Mouse (Mus musculus) limb, embryonic 14.5 days (tissue): ENCODE data around the gene Shc4. TPM values are rescaled to one million over a fixed set of nuclear protein-coding genes. Genes with fewer than 3 reads are reported as not detected.

ENCODE experiments used
- ATAC-seq: fragments of 200-750 bp; cut with Nextera tagmentation; 2 replicates; pipeline ENCODE4 v1.8.0; 2017; ENCODE audit warnings: low read depth, moderate number of reproducible peaks, moderate TSS enrichment; ENCODE audit not compliant: low FRiP score
- DNase-seq: peaks from one replicate; pipeline ENCODE4 v3.0.0-alpha.2; 2015; ENCODE audit warnings: low spot score
- H3K27ac ChIP-seq: fragments of 300-500 bp; sonication (generic); replicated peaks from 2 replicates; pipeline ENCODE4 v1.5.1; 2014; ENCODE audit warnings: low read depth, mild to moderate bottlenecking, low read length, moderate library complexity, mixed read lengths
- H3K27me3 ChIP-seq: fragments of 300-500 bp; sonication (generic); 2 replicates; pipeline ENCODE4 v1.6.1; 2014; ENCODE audit warnings: low read length, mixed read lengths; ENCODE audit not compliant: control insufficient read depth, insufficient read depth
- H3K36me3 ChIP-seq: fragments of 300-500 bp; sonication (generic); 2 replicates; pipeline ENCODE4 v1.6.1; 2014; ENCODE audit warnings: mild to moderate bottlenecking, low read length, moderate library complexity, mixed read lengths; ENCODE audit not compliant: control insufficient read depth, insufficient read depth
- H3K4me1 ChIP-seq: fragments of 300-500 bp; sonication (generic); 2 replicates; pipeline ENCODE4 v1.6.1; 2014; ENCODE audit warnings: antibody characterized with exemption, low read length, mixed read lengths; ENCODE audit not compliant: control insufficient read depth, insufficient read depth
- H3K4me2 ChIP-seq: fragments of 300-500 bp; sonication (generic); replicated peaks from 2 replicates; pipeline ENCODE4 v1.6.1; 2014; ENCODE audit warnings: low read depth, mild to moderate bottlenecking, low read length, moderate library complexity; ENCODE audit not compliant: severe bottlenecking
- H3K4me3 ChIP-seq: fragments of 300-500 bp; sonication (generic); replicated peaks from 2 replicates; pipeline ENCODE4 v1.5.1; 2014; ENCODE audit warnings: low read length
- H3K9ac ChIP-seq: fragments of 300-500 bp; sonication (generic); 2 replicates; pipeline ENCODE4 v1.6.1; 2014; ENCODE audit warnings: mild to moderate bottlenecking, low read depth, low read length, moderate library complexity; ENCODE audit not compliant: severe bottlenecking
- H3K9me3 ChIP-seq: fragments of 300-500 bp; sonication (generic); 2 replicates; pipeline ENCODE4 v1.6.1; 2016; ENCODE audit warnings: low read length; ENCODE audit not compliant: control insufficient read depth
- POLR2A ChIP-seq: fragments of 200-500 bp; IDR thresholded peaks from 2 replicates; pipeline ENCODE4 v1.8.0; 2012; ENCODE audit warnings: inconsistent platforms, mild to moderate bottlenecking, moderate library complexity, borderline replicate concordance; ENCODE audit not compliant: insufficient read depth, insufficient read length; ENCODE audit errors: extremely low read depth
- WGBS: fragments of 180-500 bp; shearing (Covaris S2); extraction: QIAGEN DNeasy Blood & Tissue Kit; methylation state at CpG from one replicate; pipeline ENCODE4 v1.1.7; 2014; 5-methylcytosine and 5-hydroxymethylcytosine counted together
- polyA plus RNA-seq, 2 experiments: library from polyadenylated mRNA; depleted of rRNA in 1 of 2; stranded (reverse) in 1 of 2; unstranded in 1 of 2; fragments of >200 nt; fragmentation: Nextera tagmentation in 1 of 2; extraction: Ambion mirVana in 1 of 2; gene quantifications; 2 replicates each; pipeline versions ENCODE4 v1.2.1 to v1.2.3; 2012 to 2014

Gene Shc4
- polyA plus RNA-seq (2012; rRNA removed): 1.2 and 1.3 TPM in 2 replicates
- 0.74 and 1.1 TPM in 2 replicates for polyA plus RNA-seq (2014; fragmentation: Nextera tagmentation; extraction: Ambion mirVana)

DNA sequence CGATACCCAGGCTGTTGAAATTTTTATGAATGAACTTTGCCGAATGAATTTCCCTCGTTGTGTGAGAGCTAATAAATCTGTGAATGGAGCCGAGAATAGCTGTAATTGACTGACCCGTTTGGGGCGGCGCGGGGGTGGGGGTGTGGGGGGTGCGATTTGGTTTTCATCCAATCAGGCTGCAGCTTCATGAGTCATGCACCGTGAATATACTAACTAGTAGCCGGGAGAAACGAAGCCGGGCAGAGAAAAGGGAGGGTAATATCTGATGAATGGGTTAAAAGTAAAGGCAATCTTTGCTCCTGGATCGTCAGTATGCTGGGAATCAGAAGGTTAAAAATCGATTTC, at the start of gene Shc4:
Gene Shc4 (minus strand): TSS at position 63 of the 345 bp plus-strand sequence.
- 0% methylated on average over 15 of the region's 15 CpGs for WGBS
- H3K4me2 ChIP-seq: peak within 1 kb of the TSS; percentile 100
- no peaks in the 10 kb centered on the region for H3K9me3 ChIP-seq
- no peak for TF ChIP-seq POLR2A
- H3K27ac ChIP-seq: 0 out of 2 replicates have a peak within 1 kb of the TSS, but pooled peaks have one; percentile 33
- H3K36me3 ChIP-seq: no peaks in the 10 kb centered on the region
- DNase-seq: peak; percentile 63
- H3K4me1 ChIP-seq: peaks cover 8% of the 10 kb centered on the region
- H3K4me3 ChIP-seq: peak within 1 kb of the TSS; percentile 47
- H3K9ac ChIP-seq: peak within 1 kb of the TSS; percentile 54
- peaks cover 24% of the 10 kb centered on the region for H3K27me3 ChIP-seq
- ATAC-seq: peak; percentile 88

DNA sequence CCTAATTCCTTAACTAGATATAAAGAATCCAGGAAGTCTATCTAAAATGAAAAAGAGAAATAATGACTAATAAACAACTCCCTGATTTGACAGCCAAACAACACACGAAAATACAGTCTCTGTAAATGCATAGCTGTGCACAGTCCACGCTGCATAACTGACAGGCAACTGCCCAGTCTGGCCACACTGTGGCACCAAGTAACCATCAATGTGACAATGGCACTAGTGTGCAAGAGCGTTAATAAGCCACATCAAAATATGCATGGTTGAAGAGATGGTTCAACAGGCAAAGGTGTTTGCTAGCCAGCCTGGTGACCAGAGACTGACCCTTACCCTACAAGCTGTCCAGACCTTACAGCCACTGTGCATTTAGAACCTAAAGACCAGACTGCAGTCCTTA, 41.1 kb upstream of the Shc4 start:
- WGBS: 92% methylated on average over 3 of the region's 3 CpGs
- no peak for ATAC-seq
- no peak overlapping the region for H3K4me3 ChIP-seq
- no peak overlapping the region for H3K27ac ChIP-seq
- H3K9me3 ChIP-seq: no peaks in the 10 kb centered on the region
- TF ChIP-seq POLR2A: no peak
- no peak overlapping the region for H3K4me2 ChIP-seq
- H3K4me1 ChIP-seq: no peaks in the 10 kb centered on the region
- peaks cover 76% of the 10 kb centered on the region for H3K36me3 ChIP-seq
- H3K27me3 ChIP-seq: no peaks in the 10 kb centered on the region
- no peak for DNase-seq
- H3K9ac ChIP-seq: no peak overlapping the region

DNA sequence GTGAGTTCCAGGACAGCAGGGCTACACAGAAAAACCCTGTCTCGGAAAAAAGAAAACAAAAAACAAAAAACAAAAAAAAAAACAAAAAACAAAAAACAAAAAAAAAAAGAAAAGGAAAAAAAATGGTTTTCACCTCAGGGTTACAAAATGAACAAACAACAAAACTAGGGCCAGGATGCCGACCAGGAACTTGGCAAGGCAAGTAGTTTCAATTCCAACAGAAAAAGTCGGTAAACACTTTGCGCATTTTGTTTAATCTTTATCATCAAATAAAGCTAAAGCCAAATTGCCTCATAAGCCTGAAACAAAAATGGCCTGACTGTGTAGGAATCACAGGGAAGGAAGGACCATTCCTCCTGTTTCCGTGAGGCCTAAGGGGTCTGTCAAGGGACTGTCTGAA, 40.6 kb upstream of the Shc4 start:
- Histone ChIP-seq H3K27ac (no peak overlapping the region), H3K4me1 (no peaks in the 10 kb centered on the region), H3K4me3 (no peak overlapping the region), H3K9ac (no peak overlapping the region), H3K27me3 (no peaks in the 10 kb centered on the region), H3K4me2 (no peak overlapping the region), H3K36me3 (peaks cover 80% of the 10 kb centered on the region), H3K9me3 (no peaks in the 10 kb centered on the region)
- WGBS: 90% methylated on average over 5 of the region's 5 CpGs
- ATAC-seq (no peak), DNase-seq (no peak)
- no peak for TF ChIP-seq POLR2A

DNA sequence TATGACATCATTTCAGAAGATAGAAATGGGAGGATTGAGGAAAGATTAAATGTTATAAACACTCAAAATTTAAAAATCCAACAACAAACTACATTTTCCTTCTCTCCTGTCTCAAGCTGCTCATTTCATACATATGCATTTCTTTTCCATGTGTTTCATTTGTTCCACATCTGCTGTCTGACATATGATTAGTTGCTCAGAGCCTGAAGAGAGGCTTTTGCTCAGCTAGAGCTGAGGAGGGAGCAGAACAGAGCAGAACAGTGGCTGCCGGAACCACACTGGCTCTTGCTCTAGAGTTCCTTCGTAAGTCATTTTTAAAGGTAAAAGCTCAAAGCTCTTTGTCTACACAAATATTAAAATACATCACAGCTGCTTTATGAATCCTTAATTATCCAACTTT, 25.4 kb upstream of the Shc4 start:
- no peak overlapping the region for H3K4me2 ChIP-seq
- H3K27me3 ChIP-seq: no peaks in the 10 kb centered on the region
- peaks cover 91% of the 10 kb centered on the region for H3K36me3 ChIP-seq
- H3K4me1 ChIP-seq: no peaks in the 10 kb centered on the region
- 83% methylated on average over 2 of the region's 2 CpGs for WGBS
- DNase-seq: no peak
- H3K27ac ChIP-seq: no peak overlapping the region
- H3K9me3 ChIP-seq: no peaks in the 10 kb centered on the region
- no peak for TF ChIP-seq POLR2A
- ATAC-seq: no peak
- no peak overlapping the region for H3K9ac ChIP-seq
- H3K4me3 ChIP-seq: no peak overlapping the region

DNA sequence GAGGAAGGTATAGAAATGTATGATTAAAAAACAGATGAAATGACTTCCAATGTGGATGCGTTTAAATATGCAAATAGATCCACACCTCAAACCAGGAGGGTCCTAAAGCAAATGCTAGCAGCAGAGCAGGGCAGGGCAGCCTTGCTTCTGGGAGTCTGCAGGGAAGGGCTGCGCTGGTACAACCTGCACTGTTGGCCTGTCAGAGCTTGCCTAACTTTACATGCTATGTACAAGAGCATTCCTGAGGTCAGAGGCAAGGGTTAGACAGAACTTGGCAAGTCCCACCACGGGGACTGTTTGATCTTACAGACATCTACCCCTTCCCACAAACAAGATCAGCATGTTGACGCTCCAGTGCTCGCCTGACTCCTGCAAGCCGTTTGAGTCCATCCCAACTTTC, 15.4 kb upstream of the Shc4 start:
- peaks cover 54% of the 10 kb centered on the region for H3K36me3 ChIP-seq
- no peak for ATAC-seq
- DNase-seq: no peak

DNA sequence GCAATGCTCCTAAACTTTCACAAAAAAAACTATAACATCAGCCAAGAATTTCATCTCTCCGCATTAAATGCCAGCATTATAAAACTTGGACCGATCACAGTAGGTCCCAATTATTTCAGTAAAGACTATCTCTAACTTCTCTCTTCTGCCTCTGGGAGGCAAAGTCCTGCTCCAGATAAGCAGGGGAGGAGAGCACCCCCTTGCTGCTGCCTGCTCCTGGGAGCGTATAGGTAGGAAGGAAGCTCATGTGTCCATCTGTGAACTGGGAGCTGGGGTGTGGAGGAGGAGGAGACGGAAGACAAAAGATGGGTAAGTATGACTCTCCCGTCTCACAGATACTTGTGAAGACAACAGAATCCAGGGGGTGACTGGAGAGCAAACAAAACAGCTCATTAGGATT, 14.8 kb upstream of the Shc4 start:
- no peak for DNase-seq
- no peak for TF ChIP-seq POLR2A
- Histone ChIP-seq H3K4me2 (no peak overlapping the region), H3K36me3 (peaks cover 48% of the 10 kb centered on the region), H3K27ac (no peak overlapping the region), H3K9me3 (no peaks in the 10 kb centered on the region), H3K4me3 (no peak overlapping the region), H3K27me3 (no peaks in the 10 kb centered on the region), H3K9ac (no peak overlapping the region), H3K4me1 (no peaks in the 10 kb centered on the region)
- ATAC-seq: no peak
- 74% methylated on average over 5 of the region's 5 CpGs for WGBS

More for the DNA sequence above, 15.4 kb upstream of the Shc4 start:
- Histone ChIP-seq H3K9me3 (no peaks in the 10 kb centered on the region), H3K4me3 (no peak overlapping the region), H3K4me2 (no peak overlapping the region), H3K27me3 (no peaks in the 10 kb centered on the region), H3K9ac (no peak overlapping the region), H3K27ac (no peak overlapping the region), H3K4me1 (no peaks in the 10 kb centered on the region)
- 69% methylated on average over 6 of the region's 6 CpGs for WGBS
- no peak for TF ChIP-seq POLR2A
